Mouse (Mus musculus) cerebellum, postnatal 14 days (tissue): Measurements from ENCODE around the gene Dclre1c.

Experiments used
- DNase-seq, 2 experiments: peaks; one replicate each; pipeline ENCODE4 v3.0.0; 2021; ENCODE audit warnings: mixed read lengths in 2 of 2

Dclre1c gene

GRCm38 (mm10) chr2:3475746-3476251, 51.9 kb downstream of the Dclre1c start:
- DNase-seq, result no peak

GRCm38 (mm10) chr2:3480239-3480638, 56.3 kb downstream of the Dclre1c start:
- no peak for DNase-seq

GRCm38 (mm10) chr2:3489816-3490215, 65.9 kb downstream of the Dclre1c start:
- DNase-seq, result no peak

- no peak for DNase-seq
Measured at GRCm38 (mm10) chr2:3493833-3494409, 70.0 kb downstream of the Dclre1c start.

- DNase-seq, result no peak
Measured at GRCm38 (mm10) chr2:3499543-3499942, 75.6 kb downstream of the Dclre1c start.

GRCm38 (mm10) chr2:3500886-3501285, 77.0 kb downstream of the Dclre1c start:
- no peak for DNase-seq

- DNase-seq, result peak; percentile 35 to 61
Measured at GRCm38 (mm10) chr2:3512076-3512475, 88.1 kb downstream of the Dclre1c start.

- DNase-seq, result peak; percentile 95 to 96
Measured at GRCm38 (mm10) chr2:3512552-3513454, 88.9 kb downstream of the Dclre1c start, which contains the start of the genes Gm45902, Hspa14 and Cdnf. TSS of gene Gm45902 (minus strand) at chr2:3512790. TSS of gene Hspa14 (minus strand) at chr2:3512814. TSS of gene Cdnf (plus strand) at chr2:3513030.
